Mouse (Mus musculus): ENCODE results near the gene Ms4a7. TPM values are rescaled to one million over a fixed set of nuclear protein-coding genes. Genes with fewer than 3 reads are reported as not detected.

Ms4a7 gene
- total RNA-seq (2023): not detected

GRCm38 (mm10) chr19:11335932-11336331, at the start of gene Ms4a7:
Ms4a7 (minus strand) TSS chr19:11336146.

GRCm38 (mm10) chr19:11375273-11375672, 39.3 kb upstream of the Ms4a7 start, which contains the start of gene Ms4a4a:
Ms4a4a (plus strand) TSS chr19:11375523.

GRCm38 (mm10) chr19:11314354-11314753, 21.6 kb downstream of the Ms4a7 start, which contains the start of gene Ms4a14:
Ms4a14 (minus strand) TSS chr19:11314454.

GRCm38 (mm10) chr19:11283773-11284172, 52.2 kb downstream of the Ms4a7 start, which contains the start of gene Ms4a5:
Ms4a5 (minus strand) TSS chr19:11283873.

Other genes with a start within 250 kb of the Ms4a7 start
- not detected for gene 1700017D01Rik, start 205.3 kb downstream of the Ms4a7 start, total RNA-seq (2023)
- not detected for gene 1700025F22Rik, start 170.8 kb downstream of the Ms4a7 start, total RNA-seq (2023)
- gene Ms4a13, start 139.4 kb downstream of the Ms4a7 start, total RNA-seq (2023): not detected
- gene Ms4a12, start 103.7 kb downstream of the Ms4a7 start, total RNA-seq (2023): not detected
- 1 to 10 TPM; 1.1 to 3.0 TPM for gene Ms4a1, start 69.9 kb downstream of the Ms4a7 start, total RNA-seq (2023)
- not detected for gene Ms4a5, start 52.3 kb downstream of the Ms4a7 start, total RNA-seq (2023)
- gene Ms4a14, start 21.7 kb downstream of the Ms4a7 start, total RNA-seq (2023): not detected
- 10 to 100 TPM; 12.6 to 26.8 TPM for gene Ms4a4a, start 39.4 kb upstream of the Ms4a7 start, total RNA-seq (2023)
- 10 to 100 TPM; 44.8 to 48.7 TPM for gene Ms4a4c, start 68.6 kb upstream of the Ms4a7 start, total RNA-seq (2023)
- gene Ms4a4b, start 107.4 kb upstream of the Ms4a7 start, total RNA-seq (2023): 10 to 100 TPM; 11.0 to 11.5 TPM
- 100 to 1,000 TPM; 214 to 241 TPM for gene Ms4a6c, start 133.2 kb upstream of the Ms4a7 start, total RNA-seq (2023)
- 1 to 10 TPM; 3.6 to 3.7 TPM for gene Gm8369, start 149.8 kb upstream of the Ms4a7 start, total RNA-seq (2023)
- gene Ms4a6b, start 180.4 kb upstream of the Ms4a7 start, total RNA-seq (2023): 10 to 100 TPM; 28.8 to 34.3 TPM
- gene Ms4a4d, start 200.7 kb upstream of the Ms4a7 start, total RNA-seq (2023): not detected

Measured in neutrophil, adult 83 days (primary cell).